Mouse (Mus musculus): ENCODE data around the gene Crim1.
A peak's percentile ranks its signal among the peaks of the same experiment; 100 is the strongest.

The Crim1 gene

GRCm38 (mm10) chr17:78199626-78200560 lies at the start of gene Crim1:
Gene Crim1 (plus strand): TSS chr17:78200248.
- DNase-seq = peak; percentile 99

GRCm38 (mm10) chr17:78151479-78152282 lies 48.4 kb upstream of the Crim1 start:
- no peak for DNase-seq

DNA sequence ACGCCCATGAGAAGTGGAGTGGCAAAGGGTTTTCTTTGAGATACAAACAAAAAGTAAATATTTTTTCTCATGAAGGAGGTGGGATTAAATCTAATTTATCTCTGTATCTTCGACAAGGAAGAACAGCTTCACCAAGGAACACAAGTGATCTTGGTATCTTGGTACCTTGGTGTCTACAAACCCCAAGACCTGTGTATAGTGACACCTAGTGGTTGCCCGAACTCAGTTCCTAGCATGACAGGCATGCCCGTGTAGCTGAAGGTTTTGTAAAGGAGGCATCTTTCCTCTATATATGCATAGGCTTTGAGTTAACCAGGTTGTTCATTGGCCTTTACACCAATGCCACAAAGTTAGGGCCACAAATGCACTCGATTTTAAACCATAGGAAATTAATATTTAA lies 36.8 kb upstream of the Crim1 start:
- DNase-seq = no peak

DNA sequence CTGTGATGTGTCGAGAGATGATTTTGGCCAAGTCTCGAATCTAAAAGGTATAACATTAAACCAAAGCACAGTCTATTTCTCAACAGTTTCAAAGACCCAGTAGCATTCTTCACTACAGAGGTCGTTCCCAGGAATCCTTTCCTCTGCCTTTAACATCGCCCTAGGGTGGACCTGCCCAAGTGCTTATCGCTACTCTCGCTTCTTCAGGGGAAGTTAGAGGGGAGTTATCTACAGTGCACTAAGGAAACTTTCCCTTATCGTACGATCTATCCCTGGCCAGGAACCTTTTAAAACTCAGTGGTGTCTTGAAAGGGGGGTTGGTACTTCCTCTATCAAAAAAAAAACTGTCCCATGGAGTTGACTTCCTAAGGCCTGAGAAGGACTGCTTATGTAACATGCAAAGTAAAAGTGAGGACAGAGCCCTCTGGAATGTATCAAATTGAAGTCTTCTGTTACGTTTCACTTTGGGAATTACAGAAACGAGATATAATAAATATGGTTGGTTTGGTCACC lies 36.3 kb upstream of the Crim1 start:
- no peak for DNase-seq

GRCm38 (mm10) chr17:78165855-78166254 lies 34.2 kb upstream of the Crim1 start:
- no peak for DNase-seq

GRCm38 (mm10) chr17:78166566-78166965 lies 33.5 kb upstream of the Crim1 start:
- no peak for DNase-seq

GRCm38 (mm10) chr17:78172371-78172770 lies 27.7 kb upstream of the Crim1 start:
- DNase-seq = no peak

DNA sequence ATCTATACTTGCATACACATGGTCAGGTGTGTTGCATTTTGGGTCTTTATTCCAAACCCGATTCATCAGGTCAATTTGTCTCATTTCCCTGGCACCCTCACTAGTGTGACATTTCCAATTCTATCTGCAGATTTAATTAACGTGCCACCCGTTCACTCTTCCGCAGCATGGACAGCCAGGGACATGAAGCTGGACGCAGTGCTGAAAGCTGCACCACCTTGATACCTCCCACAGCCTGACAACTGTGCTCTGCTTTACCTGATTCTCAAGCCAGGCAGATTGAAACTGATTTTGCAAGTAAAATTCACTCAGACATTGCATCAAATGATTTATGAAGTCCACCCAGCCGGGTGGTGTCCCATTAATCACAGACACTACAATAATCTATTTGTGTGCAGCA lies 19.3 kb upstream of the Crim1 start:
- DNase-seq = peak; percentile 78

DNA sequence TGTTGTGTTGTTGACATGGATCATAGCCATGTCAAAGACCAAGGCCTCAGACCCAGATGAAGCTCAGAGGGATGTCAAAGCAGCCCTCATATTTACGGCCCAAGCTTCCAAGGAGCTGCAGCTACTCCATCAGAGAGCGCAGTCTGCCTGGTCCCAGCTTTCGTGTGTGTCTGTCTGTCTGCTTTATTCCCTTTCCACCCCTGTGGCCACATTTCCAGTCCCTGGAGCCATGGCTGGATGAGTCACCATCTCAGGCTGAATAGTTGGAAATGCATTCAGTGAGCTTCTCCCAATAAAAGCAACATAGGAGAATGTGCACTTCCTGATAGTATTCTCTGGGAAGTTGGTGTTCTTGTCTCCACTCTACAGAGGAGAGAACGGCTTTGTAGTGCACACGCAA lies 3.9 kb upstream of the Crim1 start:
- peak; percentile 83 for DNase-seq

DNA sequence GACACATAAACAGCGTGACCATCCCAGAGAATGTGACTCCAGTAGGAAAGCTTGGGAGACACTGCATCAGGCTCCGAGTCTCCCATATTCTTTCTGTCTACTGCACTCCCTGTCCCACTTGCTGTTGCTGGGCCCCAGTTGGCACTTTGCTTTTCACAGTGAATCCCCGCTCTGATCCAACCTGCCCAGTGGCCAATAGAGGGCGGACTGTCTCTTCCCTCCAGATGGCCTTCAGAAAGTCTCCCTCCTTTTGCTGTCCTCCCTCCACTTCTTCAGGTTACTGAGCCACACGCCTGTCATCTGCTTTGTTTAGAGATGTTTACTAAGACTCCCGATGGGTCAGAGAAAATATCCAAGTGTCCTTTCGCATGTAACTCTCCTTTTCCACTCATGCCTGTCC lies 2.9 kb upstream of the Crim1 start:
- DNase-seq = peak; percentile 95

DNA sequence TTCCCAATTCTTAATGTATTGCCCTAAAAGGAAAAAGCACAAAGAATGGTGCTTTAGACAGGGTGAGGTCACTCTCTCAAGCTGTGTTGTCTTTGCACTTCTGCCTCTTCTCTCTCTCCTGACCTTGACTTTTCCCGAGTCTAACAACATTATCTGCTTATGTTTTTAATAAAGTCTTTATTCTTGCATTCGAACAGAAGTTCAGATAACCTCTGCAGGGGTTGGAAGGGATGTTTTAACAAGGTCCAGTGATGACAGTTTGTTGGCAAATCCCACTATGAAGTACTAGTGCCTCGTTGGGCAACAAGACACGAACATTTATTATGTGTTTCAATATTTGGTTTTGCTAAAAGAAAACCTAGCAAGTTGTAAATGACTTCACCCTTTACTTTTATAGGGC lies 1.9 kb upstream of the Crim1 start:
- DNase-seq = peak; percentile 70

DNA sequence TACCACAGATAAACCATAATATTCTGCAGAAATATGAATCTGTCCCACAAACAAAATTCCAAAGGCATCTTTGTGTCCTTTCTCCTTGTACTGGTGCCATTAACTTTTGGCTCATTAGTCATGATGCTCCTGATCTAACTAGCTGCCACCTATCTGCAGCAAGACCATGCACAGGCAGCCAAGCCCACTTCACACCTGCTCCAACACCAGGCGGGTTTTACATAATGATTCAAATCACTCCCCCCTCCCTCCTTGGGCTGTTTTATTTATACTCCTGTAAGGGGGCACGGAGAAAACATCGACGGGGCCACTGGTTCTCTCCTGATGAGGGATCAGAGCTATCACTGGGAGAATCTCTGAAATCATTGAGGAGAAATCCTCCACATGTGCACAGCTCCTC lies 1.2 kb upstream of the Crim1 start:
- DNase-seq = peak; percentile 92

- DNase-seq = no peak
These were observed 820 bp upstream of the Crim1 start for GRCm38 (mm10) chr17:78199231-78199625.

GRCm38 (mm10) chr17:78200561-78201220 lies 643 bp downstream of the Crim1 start:
- DNase-seq = peak; percentile 96

GRCm38 (mm10) chr17:78201221-78202058 lies 1.4 kb downstream of the Crim1 start:
- DNase-seq = peak; percentile 94

GRCm38 (mm10) chr17:78202221-78202620 lies 2.2 kb downstream of the Crim1 start:
- peak; percentile 46 for DNase-seq

DNA sequence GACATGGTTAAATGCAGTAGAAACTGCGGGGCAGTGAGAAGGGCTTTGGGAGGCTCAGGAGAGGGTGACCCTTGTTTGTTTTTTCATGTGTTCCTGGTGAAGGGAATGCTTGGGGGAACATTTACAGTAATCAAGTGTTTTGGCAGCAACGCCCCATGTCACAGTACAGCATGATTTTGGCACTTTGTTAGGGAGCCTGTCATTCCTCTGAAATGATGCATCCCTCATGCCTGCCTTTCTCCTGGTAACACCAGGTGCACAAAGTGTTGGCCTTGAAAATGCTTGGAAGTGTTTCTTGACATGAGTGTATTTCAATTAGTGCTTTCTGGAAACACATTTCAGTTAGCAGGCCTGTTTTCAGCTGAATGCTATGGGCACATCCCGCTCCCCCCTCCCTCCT lies 2.7 kb downstream of the Crim1 start:
- DNase-seq = peak; percentile 88

DNA sequence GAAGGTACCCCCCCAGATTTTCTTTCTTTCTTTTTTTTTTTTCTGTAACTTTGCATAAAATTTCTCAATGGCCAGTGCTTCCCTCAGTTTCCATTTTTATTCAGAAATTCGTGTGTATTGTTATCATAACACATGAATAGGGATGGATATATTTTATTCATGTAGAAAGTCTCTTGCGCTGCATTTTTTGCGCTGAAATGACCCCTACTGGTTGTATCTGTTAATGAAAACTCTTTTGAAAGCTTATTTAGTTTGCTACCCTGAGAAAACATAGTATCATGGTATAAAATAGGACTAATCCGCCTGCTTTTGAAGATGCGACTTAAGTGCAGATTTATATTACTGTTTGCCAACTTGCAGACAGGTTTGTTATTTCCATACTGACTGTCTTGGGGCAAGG lies 3.4 kb downstream of the Crim1 start:
- no peak for DNase-seq

GRCm38 (mm10) chr17:78206421-78206820 lies 6.4 kb downstream of the Crim1 start:
- peak; percentile 83 for DNase-seq

- DNase-seq = peak; percentile 88
These were observed 7.2 kb downstream of the Crim1 start for GRCm38 (mm10) chr17:78207246-78207645.

GRCm38 (mm10) chr17:78208805-78209204 lies 8.8 kb downstream of the Crim1 start:
- no peak for DNase-seq

GRCm38 (mm10) chr17:78209646-78210045 lies 9.6 kb downstream of the Crim1 start:
- no peak for DNase-seq

All from heart, adult 11 months (tissue).